Mouse (Mus musculus) adrenal gland, postnatal 36 days (tissue): Measurements from ENCODE around the gene Adam12. TPM values are rescaled to one million over a fixed set of nuclear protein-coding genes. Genes with fewer than 3 reads are reported as not detected.

Source experiments
- DNase-seq, 2 experiments: peaks; one replicate each; pipeline ENCODE4 v3.0.0; 2021; ENCODE audit warnings: mixed read lengths in 1 of 2
- total RNA-seq, 2 experiments: library from RNA; stranded (reverse); gene quantifications; 2 replicates each; pipeline ENCODE4 v1.2.3; 2021

Gene Adam12
- total RNA-seq, 2 experiments from 2014 or later: 8.1 to 10.6 TPM

DNA sequence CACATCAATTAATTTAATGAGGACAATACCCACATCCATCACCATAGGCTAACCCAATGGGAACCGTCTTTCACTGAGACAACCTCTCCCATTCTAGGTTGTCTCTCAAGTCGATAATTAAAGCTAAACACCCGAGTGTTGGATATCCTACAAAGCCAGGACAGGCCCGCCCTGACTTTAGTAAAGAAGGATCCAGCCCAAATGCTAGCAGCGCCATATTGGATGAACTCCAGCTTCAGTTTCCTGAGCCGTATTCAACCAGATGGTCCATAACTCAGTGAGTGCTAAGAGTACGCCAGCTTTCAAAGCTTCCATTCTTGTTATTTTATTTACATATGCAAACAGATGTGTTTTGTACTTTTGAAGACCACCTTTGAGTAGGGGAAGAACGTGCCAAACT lies 81.6 kb downstream of the Adam12 start:
- DNase-seq: no peak

DNA sequence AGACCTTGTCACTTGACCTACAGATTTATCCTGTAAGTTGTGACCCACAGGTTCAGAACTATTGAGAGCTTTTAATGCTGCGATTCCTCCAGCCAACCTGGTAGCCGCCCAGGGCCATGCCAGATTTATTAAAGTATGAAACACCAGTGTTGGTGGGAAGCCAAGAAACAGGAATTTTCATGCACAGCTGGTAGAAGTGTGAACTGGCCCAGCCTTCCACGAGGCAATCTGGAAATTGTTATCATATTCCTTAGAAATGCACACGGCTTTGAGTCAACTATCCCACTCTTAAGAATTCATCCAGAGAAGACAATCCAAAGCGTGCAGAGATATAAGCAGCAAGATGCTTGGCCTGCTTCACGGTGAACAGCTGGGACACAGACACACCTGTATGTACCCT lies 82.6 kb downstream of the Adam12 start:
- no peak for DNase-seq

DNA sequence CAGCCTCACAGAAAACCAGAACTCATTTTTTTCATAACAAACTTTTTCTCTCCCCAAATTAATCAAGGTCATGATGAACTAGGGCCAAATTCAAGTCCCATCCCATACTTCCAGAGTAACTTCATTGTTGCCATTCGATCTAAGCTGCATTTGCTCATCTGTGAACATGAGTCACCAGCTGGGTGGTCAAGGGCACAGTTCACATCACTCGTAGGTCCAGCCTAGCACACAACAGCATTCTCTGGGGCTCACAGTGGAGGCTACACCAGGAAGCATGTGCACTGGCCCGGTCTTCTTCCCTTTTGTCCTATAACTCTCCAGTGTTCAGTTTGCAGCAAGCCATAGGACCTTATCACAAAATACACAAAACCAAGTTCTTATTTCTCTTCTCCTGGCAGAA lies 84.4 kb downstream of the Adam12 start:
- peak; percentile 45 to 46 for DNase-seq

GRCm38 (mm10) chr7:134146821-134147220 lies 85.1 kb downstream of the Adam12 start:
- DNase-seq: no peak

- DNase-seq: no peak
These were observed 87.8 kb downstream of the Adam12 start for GRCm38 (mm10) chr7:134144111-134144510.

- peak; percentile 80 to 83 for DNase-seq
These were observed 92.5 kb downstream of the Adam12 start for GRCm38 (mm10) chr7:134139291-134139949.

DNA sequence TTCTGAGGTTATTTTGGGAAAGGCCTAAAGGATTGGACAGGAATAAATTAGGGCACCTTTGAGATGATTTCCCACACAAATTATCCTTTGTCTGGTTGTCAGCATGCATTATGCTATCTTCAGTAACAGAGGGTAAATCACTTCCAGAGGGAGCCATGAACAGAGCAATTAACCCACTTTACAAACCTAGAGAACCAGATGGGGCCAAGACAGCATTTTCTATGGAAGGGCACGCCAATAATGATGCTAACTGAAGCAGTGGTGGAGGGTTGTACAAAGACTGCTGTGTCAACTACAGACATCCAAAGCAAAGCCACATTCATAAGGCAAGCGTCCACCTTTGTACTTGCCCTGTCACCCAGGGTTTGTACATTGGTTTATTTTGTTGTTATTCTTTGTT lies 99.6 kb downstream of the Adam12 start:
- no peak for DNase-seq

GRCm38 (mm10) chr7:134128087-134128522 lies 103.8 kb downstream of the Adam12 start:
- peak in 1 of 2 experiments; percentile 31 for DNase-seq

- DNase-seq: no peak
These were observed 110.5 kb downstream of the Adam12 start for GRCm38 (mm10) chr7:134121397-134121796.

DNA sequence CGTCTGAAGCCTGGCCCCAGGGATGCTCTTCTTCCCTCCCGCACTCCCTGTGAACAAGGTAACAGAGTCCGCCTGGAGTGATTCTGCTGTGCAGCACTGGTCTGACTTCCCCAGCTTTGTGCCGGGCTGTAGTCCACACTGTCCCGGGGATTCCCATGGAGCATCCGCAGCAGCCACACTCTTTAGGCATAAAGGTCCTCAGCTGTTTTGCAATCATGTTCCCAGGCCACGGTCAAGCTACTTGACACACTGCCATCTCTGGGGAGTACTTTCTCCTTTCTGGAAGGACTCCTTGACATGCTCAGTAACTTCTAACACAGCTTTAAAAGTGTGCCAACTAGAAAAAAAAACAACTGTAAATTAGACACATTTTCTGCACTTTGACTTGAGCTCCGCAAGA lies 116.5 kb downstream of the Adam12 start:
- peak; percentile 30 to 56 for DNase-seq

GRCm38 (mm10) chr7:134114311-134115188 lies 117.4 kb downstream of the Adam12 start:
- peak; percentile 14 to 51 for DNase-seq

- no peak for DNase-seq
These were observed 118.1 kb downstream of the Adam12 start for GRCm38 (mm10) chr7:134113829-134114228.

- DNase-seq: peak; percentile 22 to 29
These were observed 121.8 kb downstream of the Adam12 start for GRCm38 (mm10) chr7:134110116-134110515.

DNA sequence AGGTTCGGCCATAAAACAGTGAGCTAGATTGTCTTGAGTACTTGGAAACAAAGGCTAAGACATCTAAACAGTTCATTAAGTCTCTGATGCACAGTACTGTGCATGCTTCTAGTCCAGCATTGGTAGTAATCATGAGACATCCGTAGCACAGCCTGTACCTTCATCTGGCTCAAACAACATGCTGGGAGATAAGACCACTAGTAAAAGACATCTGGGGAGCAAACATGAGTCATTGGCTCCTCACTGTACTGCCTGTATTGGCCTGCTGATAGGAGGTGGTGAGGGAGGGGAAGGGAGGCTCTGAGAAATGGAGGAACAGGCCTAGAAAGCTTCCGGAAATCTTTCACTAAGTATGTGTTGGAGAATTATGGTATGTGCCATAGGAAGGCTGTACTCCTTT lies 124.1 kb downstream of the Adam12 start:
- peak in 1 of 2 experiments; percentile 13 for DNase-seq

GRCm38 (mm10) chr7:134099010-134099409 lies 132.9 kb downstream of the Adam12 start:
- DNase-seq: no peak

GRCm38 (mm10) chr7:134097861-134098260 lies 134.1 kb downstream of the Adam12 start:
- DNase-seq: no peak

- DNase-seq: peak; percentile 43 to 59
These were observed 138.1 kb downstream of the Adam12 start for GRCm38 (mm10) chr7:134093871-134094270.

DNA sequence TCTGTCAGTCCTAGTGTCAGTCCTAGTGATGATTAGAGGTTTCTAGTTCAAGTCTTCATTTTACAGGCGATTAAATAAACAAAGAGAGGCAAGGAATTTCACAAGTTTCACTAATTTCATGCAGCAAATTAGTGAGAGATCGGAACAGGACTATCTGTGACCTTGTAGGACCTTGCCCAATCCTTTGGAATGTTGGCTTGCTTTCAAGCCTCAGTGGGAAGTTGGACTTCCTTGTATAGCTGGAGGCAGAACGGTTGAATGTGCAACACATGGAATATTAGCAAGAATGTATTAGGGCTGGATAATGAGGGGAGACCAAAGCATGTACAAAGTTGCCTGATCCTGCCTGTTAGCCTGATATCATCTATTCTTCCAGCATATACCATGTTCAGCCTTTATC lies 141.2 kb downstream of the Adam12 start:
- peak; percentile 27 to 28 for DNase-seq

- no peak for DNase-seq
These were observed 141.7 kb downstream of the Adam12 start for GRCm38 (mm10) chr7:134090256-134090655.

GRCm38 (mm10) chr7:134088548-134089347 lies 143.2 kb downstream of the Adam12 start:
- no peak for DNase-seq

DNA sequence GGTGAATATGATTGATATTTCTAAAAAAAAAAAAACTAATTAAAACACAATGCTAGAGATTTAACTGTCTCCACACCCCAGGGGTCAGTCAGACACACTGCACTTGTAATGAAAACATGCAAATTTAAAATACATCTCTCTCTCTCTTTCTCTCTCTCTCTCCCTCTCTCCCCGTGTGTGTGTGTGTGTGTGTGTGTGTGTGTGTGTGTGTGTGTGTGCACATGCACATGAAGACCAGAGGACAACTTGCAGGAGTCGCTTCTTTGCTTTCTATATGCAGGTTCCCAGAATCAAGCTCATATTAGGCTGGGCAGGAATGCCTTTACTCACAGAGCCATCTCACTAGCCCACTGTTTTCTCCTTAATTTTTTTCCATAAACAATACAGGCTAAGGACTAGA lies 146.6 kb downstream of the Adam12 start:
- no peak for DNase-seq

DNA sequence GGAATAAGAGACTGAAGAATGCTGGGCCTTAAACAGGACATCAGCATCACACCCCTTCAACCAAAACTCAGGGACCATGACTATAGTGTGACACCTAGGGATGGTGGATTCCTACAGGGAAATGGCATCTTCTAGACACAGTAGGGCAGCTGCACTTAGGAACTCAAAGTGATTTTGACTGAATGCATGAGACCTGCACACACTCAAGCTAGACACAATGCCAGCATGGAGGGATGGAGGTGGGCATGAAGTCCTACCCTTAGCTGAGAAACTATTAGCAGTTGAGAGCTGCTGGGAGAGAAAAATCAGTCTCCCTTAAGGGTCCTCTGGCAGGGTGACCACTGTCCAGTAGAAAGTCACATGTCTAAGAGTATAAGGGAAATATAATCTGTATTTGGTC lies 147.0 kb downstream of the Adam12 start:
- no peak for DNase-seq
